Mouse (Mus musculus) layer of hippocampus, adult 2 months (tissue): ENCODE data around the gene Tmem120a. TPM values are rescaled to one million over a fixed set of nuclear protein-coding genes. Genes with fewer than 3 reads are reported as not detected.

ENCODE experiments used
- DNase-seq, 2 experiments: peaks; one replicate each; pipeline ENCODE4 v3.0.0; 2022; ENCODE audit warnings: low spot score in 2 of 2
- H3K27ac ChIP-seq: fragments of 200-600 bp; 2 replicates; pipeline ENCODE4 v1.8.1; 2022
- H3K4me3 ChIP-seq: fragments of 200-600 bp; 2 replicates; pipeline ENCODE4 v1.8.1; 2022; ENCODE audit warnings: mild to moderate bottlenecking
- CTCF ChIP-seq: fragments of 200-600 bp; conservative IDR thresholded peaks from 2 replicates; pipeline ENCODE4 v1.8.1; 2022; ENCODE audit warnings: antibody characterized with exemption, mild to moderate bottlenecking, moderate library complexity
- total RNA-seq, 2 experiments: library from RNA; stranded (reverse); gene quantifications; 2 replicates each; pipeline ENCODE4 v1.2.3; 2021

The Tmem120a gene
- total RNA-seq, 2 experiments from 2014 or later: 16.9 to 19.8 TPM

- DNase-seq: no peak
- Histone ChIP-seq H3K27ac (peak overlapping the region; percentile 76), H3K4me3 (peak overlapping the region; percentile 82)
- TF ChIP-seq CTCF: no peak
Observed at GRCm38 (mm10) chr5:135744742-135745141, 494 bp upstream of the Tmem120a start.

- H3K4me3 ChIP-seq: peak overlapping the region; percentile 82
- DNase-seq: no peak
- no peak for TF ChIP-seq CTCF
- H3K27ac ChIP-seq: peak overlapping the region; percentile 76; the same call in 1 of the 2 replicates
Observed at GRCm38 (mm10) chr5:135742941-135743740, 1.1 kb downstream of the Tmem120a start.

- no peak overlapping the region for H3K27ac ChIP-seq
- H3K4me3 ChIP-seq: no peak overlapping the region
- TF ChIP-seq CTCF: no peak
- DNase-seq: no peak
Observed at GRCm38 (mm10) chr5:135742156-135742555, 2.1 kb downstream of the Tmem120a start.

- H3K27ac ChIP-seq: no peak overlapping the region
- no peak for DNase-seq
- H3K4me3 ChIP-seq: no peak overlapping the region
- no peak for TF ChIP-seq CTCF
Observed at GRCm38 (mm10) chr5:135738266-135738665, 6.0 kb downstream of the Tmem120a start.

- no peak overlapping the region for H3K27ac ChIP-seq
- peak; percentile 74 for TF ChIP-seq CTCF
- DNase-seq: no peak
- no peak overlapping the region for H3K4me3 ChIP-seq
Observed at GRCm38 (mm10) chr5:135737154-135737553, 7.1 kb downstream of the Tmem120a start.

- Histone ChIP-seq H3K27ac (no peak overlapping the region), H3K4me3 (no peak overlapping the region)
- DNase-seq: no peak
- no peak for TF ChIP-seq CTCF
Observed at GRCm38 (mm10) chr5:135736544-135736943, 7.7 kb downstream of the Tmem120a start.

- no peak for DNase-seq
- no peak for TF ChIP-seq CTCF
- H3K4me3 ChIP-seq: no peak overlapping the region
- no peak overlapping the region for H3K27ac ChIP-seq
Observed at GRCm38 (mm10) chr5:135735741-135736140, 8.5 kb downstream of the Tmem120a start.

GRCm38 (mm10) chr5:135734057-135734680, 10.1 kb downstream of the Tmem120a start:
- no peak overlapping the region for H3K27ac ChIP-seq
- no peak overlapping the region for H3K4me3 ChIP-seq
- no peak for DNase-seq
- TF ChIP-seq CTCF: no peak

- TF ChIP-seq CTCF: no peak
- Histone ChIP-seq H3K27ac (no peak overlapping the region), H3K4me3 (no peak overlapping the region)
- DNase-seq: no peak
Observed at GRCm38 (mm10) chr5:135733071-135733470, 11.2 kb downstream of the Tmem120a start.

- TF ChIP-seq CTCF: no peak
- no peak overlapping the region for H3K27ac ChIP-seq
- H3K4me3 ChIP-seq: no peak overlapping the region
- no peak for DNase-seq
Observed at GRCm38 (mm10) chr5:135731322-135731721, 12.9 kb downstream of the Tmem120a start.

GRCm38 (mm10) chr5:135730916-135731315, 13.3 kb downstream of the Tmem120a start:
- Histone ChIP-seq H3K27ac (no peak overlapping the region), H3K4me3 (no peak overlapping the region)
- TF ChIP-seq CTCF: no peak
- DNase-seq: no peak

GRCm38 (mm10) chr5:135730278-135730677, 14.0 kb downstream of the Tmem120a start:
- H3K4me3 ChIP-seq: no peak overlapping the region
- DNase-seq: no peak
- TF ChIP-seq CTCF: no peak
- H3K27ac ChIP-seq: no peak overlapping the region

GRCm38 (mm10) chr5:135729351-135729750, 14.9 kb downstream of the Tmem120a start:
- no peak for TF ChIP-seq CTCF
- Histone ChIP-seq H3K4me3 (no peak overlapping the region), H3K27ac (no peak overlapping the region)
- DNase-seq: no peak

- no peak for DNase-seq
- TF ChIP-seq CTCF: no peak
- Histone ChIP-seq H3K4me3 (no peak overlapping the region), H3K27ac (no peak overlapping the region)
Observed at GRCm38 (mm10) chr5:135728361-135728760, 15.9 kb downstream of the Tmem120a start.
